Mouse (Mus musculus): ENCODE results near the gene Pdzd2.

GRCm38 (mm10) chr15:12430670-12431069, 309.1 kb downstream of the Pdzd2 start:
- TF ChIP-seq GATA1 (IDR thresholded peaks at IDR 0.05; ENCODE audit: borderline replicate concordance, low read length) (no peak), FLI1 (IDR thresholded peaks at IDR 0.05; ENCODE audit: low read length) (no peak)

Measured in megakaryocyte, embryonic 14.5 days (primary cell).